Mouse (Mus musculus) intestine, postnatal 0 days (tissue): ENCODE measurements at regions not wholly inside any gene's neighbourhood (a gene's known extent, or its start where the extent isn't known, plus 50 kb on each side); places are given as distances from the start of the nearest gene placed in this dataset.

Experiments
- ATAC-seq: fragments of 200-750 bp; cut with Nextera tagmentation; 2 replicates; pipeline ENCODE4 v1.8.0; 2017; ENCODE audit warnings: mild to moderate bottlenecking, moderate TSS enrichment, moderate library complexity
- H3K27ac ChIP-seq: fragments of 300-500 bp; sonication (generic); 2 replicates; pipeline ENCODE4 v1.5.1; 2014; ENCODE audit warnings: mild to moderate bottlenecking, low read depth, low read length, moderate library complexity
- H3K27me3 ChIP-seq: fragments of 300-500 bp; sonication (generic); replicated peaks from 2 replicates; pipeline ENCODE4 v1.6.1; 2014; ENCODE audit warnings: low read length, mixed read lengths; ENCODE audit not compliant: control insufficient read depth, insufficient read depth
- H3K36me3 ChIP-seq: fragments of 300-500 bp; sonication (generic); 2 replicates; pipeline ENCODE4 v1.6.1; 2014; ENCODE audit warnings: mild to moderate bottlenecking, moderate library complexity; ENCODE audit not compliant: control insufficient read depth, insufficient read depth
- H3K4me1 ChIP-seq: fragments of 300-500 bp; sonication (generic); replicated peaks from 2 replicates; pipeline ENCODE4 v1.6.1; 2014; ENCODE audit warnings: antibody characterized with exemption, low read length, mixed read lengths; ENCODE audit not compliant: control insufficient read depth, insufficient read depth
- H3K4me2 ChIP-seq: fragments of 300-500 bp; sonication (generic); replicated peaks from 2 replicates; pipeline ENCODE4 v1.6.1; 2014; ENCODE audit warnings: low read depth, mild to moderate bottlenecking, moderate library complexity
- H3K4me3 ChIP-seq: fragments of 300-500 bp; sonication (generic); 2 replicates; pipeline ENCODE4 v1.5.1; 2014; ENCODE audit warnings: low read depth, low read length
- H3K9ac ChIP-seq: fragments of 300-500 bp; sonication (generic); 2 replicates; pipeline ENCODE4 v1.6.1; 2014; ENCODE audit warnings: mild to moderate bottlenecking, low read depth, low read length
- H3K9me3 ChIP-seq: fragments of 300-500 bp; sonication (generic); 2 replicates; pipeline ENCODE4 v1.6.1; 2016; ENCODE audit warnings: mixed run types; ENCODE audit not compliant: control insufficient read depth
- CTCF ChIP-seq: sonication (generic); IDR thresholded peaks from 2 replicates; pipeline ENCODE4 v1.5.1; 2016; ENCODE audit warnings: low read depth, mild to moderate bottlenecking, control low read depth, antibody characterized with exemption, moderate library complexity
- WGBS: fragments of 180-500 bp; shearing (Covaris S2); extraction: QIAGEN DNeasy Blood & Tissue Kit; methylation state at CpG from one replicate; pipeline ENCODE4 v1.1.7; 2014; 5-methylcytosine and 5-hydroxymethylcytosine counted together

DNA sequence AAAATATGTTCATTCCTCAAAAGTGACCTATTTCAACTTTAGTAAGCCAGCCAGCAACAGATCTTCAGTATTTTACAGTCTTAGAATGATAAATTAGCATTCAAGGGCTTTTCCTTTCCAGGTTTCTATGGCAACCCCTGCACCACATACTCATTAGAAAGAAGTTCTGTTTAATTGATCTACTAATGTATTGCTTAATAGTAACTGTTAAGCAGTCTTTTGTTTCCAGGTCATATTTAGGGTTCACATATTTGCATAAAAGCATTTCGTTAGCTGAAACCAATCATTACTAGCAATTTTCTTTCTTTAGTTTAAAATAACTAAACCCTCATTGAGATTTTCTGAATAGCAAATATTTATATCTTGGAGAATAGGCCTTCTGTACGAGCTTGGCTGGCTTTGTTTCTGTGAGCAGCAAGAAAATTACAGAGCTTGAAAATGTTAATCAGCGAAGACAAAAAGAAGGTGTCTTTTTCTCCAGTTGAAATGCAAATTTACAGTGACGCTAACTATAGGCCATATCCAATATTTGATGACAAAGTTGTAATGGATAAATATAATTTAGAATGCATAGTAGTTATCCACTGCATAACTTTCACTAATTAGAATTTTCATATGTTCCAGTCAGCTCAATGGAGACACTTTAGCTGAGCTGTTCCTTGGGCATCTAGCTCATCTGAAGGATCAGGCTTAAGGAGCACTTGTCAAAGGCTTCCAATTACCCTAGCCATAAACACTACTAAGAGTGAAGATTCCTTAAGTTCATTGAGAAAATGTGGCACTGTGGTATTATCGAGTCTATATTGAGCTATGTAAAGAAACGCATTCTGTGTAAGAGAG, 473.5 kb upstream of the Itga1 start:
- Histone ChIP-seq H3K4me1 (no peaks in the 10 kb centered on the region), H3K9me3 (no peaks in the 10 kb centered on the region), H3K27ac (no peak overlapping the region), H3K36me3 (no peaks in the 10 kb centered on the region), H3K4me2 (no peak overlapping the region), H3K9ac (no peak overlapping the region), H3K27me3 (no peaks in the 10 kb centered on the region), H3K4me3 (no peak overlapping the region)
- no peak for TF ChIP-seq CTCF
- ATAC-seq = no peak
- WGBS = 82% methylated on average over 6 of the region's 6 CpGs

DNA sequence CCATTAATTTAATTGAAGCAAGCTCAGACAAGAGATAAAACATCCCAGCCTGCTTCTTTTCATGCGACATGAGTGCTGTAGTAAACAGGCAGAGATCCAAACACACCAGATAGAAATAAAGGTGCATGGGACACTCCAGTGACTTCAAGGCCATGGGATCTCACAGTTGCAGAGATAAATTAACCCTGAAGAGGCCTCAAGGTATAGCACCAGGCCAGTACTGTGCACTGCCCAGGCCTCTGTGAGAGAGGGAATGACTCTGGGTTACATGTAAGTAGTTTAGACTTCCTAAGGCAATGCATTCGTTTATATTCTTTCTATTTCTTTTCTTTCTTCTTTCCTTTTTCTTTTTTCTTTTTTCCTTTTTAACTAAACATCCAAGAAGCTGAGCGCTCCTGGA, 439.4 kb upstream of the Itga1 start:
- no peak for ATAC-seq
- Histone ChIP-seq H3K4me1 (no peaks in the 10 kb centered on the region), H3K4me2 (no peak overlapping the region), H3K27ac (no peak overlapping the region), H3K36me3 (no peaks in the 10 kb centered on the region), H3K4me3 (no peak overlapping the region), H3K27me3 (no peaks in the 10 kb centered on the region), H3K9ac (no peak overlapping the region), H3K9me3 (no peaks in the 10 kb centered on the region)
- no peak for TF ChIP-seq CTCF
- WGBS = 71% methylated on average over 3 of the region's 3 CpGs

DNA sequence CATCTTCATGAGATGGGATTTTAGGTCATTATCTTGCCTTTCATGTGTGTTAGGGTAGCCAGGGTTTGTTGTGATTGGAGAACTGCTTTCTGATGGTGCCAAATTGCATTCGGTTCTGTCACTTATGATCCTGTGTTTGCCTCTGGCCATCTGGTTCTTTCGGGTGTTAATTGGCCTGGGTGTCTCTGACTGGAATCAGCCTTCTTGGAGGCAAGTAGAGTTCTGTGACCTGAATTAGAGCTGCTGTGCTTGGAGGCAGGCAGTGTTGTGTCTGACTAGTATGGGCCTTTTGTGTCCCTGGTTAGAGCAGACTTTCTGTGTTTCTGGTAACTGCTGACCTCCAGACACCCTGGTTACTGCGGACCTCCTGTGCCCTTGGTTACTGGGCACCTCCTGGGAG, 434.1 kb upstream of the Itga1 start:
- WGBS = 87% methylated on average over 3 of the region's 3 CpGs
- Histone ChIP-seq H3K4me1 (no peaks in the 10 kb centered on the region), H3K27me3 (no peaks in the 10 kb centered on the region), H3K9me3 (no peaks in the 10 kb centered on the region), H3K27ac (no peak overlapping the region), H3K9ac (no peak overlapping the region), H3K36me3 (no peaks in the 10 kb centered on the region), H3K4me2 (no peak overlapping the region), H3K4me3 (no peak overlapping the region)
- TF ChIP-seq CTCF = no peak
- no peak for ATAC-seq

DNA sequence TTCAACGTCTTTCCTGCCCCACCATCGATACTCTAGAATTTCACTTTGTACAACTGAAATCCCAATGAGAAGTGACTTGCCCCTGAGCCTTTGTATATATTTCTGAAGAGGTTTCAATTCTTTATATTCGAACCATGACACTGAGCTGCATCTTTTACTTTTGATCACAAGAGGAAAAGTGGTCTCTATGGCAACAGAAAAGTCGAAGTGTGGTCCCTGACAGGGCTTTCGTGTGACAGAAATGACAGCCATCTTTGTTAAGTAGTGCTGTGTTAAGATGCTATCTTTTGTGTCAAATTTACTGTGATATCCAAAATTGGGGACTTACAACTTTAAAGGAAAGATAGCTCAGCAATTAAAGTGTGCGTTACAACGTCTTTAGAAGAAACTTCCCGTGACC, 412.1 kb upstream of the Itga1 start:
- no peaks in the 10 kb centered on the region for H3K36me3 ChIP-seq
- H3K9ac ChIP-seq = no peak overlapping the region
- ATAC-seq = no peak
- WGBS = 68% methylated on average over 8 of the region's 8 CpGs
- TF ChIP-seq CTCF = no peak
- H3K9me3 ChIP-seq = no peaks in the 10 kb centered on the region
- H3K27ac ChIP-seq = no peak overlapping the region
- H3K4me2 ChIP-seq = no peak overlapping the region
- H3K4me1 ChIP-seq = no peaks in the 10 kb centered on the region
- no peak overlapping the region for H3K4me3 ChIP-seq
- no peaks in the 10 kb centered on the region for H3K27me3 ChIP-seq

DNA sequence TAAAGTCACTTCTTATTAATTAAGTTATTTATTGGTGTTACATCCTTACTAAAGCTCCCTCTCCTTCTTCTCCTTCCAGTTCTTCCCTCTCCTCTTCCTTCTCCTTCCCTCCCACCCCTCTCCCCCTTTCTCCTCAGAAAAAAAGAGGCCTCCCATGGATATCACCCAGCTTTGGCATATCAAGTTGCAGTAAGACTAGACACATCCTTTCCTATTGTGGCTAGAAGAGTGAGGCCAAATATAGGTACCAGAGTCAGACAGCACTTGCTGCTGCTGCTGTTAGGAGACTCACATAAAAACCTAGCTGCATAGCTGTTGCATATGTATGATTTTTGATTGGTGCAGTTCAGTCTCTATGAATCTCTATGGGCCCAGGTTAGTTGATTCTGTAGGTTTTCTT, 410.4 kb upstream of the Itga1 start:
- Histone ChIP-seq H3K27ac (no peak overlapping the region), H3K9me3 (no peaks in the 10 kb centered on the region), H3K4me1 (no peaks in the 10 kb centered on the region), H3K27me3 (no peaks in the 10 kb centered on the region), H3K9ac (no peak overlapping the region), H3K4me2 (no peak overlapping the region), H3K4me3 (no peak overlapping the region), H3K36me3 (no peaks in the 10 kb centered on the region)
- no peak for TF ChIP-seq CTCF
- no peak for ATAC-seq

DNA sequence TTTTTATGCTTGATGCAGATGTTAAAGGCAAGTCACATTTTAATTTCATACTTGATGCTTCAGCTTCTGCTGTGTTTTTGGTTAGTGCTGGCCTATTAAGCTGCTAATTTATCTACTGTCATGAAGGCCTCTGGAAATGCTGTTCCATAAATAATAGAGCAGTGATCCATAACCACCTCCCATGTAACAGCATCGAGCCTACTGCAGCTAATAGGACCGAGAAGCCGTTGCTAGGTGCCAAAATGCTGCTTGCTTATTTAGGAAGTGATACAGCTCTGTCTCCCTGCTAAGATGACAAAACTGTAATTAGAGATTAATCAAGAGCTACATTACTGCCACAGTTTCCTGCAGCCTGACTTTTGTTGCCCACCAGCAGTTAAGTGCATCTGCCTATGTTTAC, 406.9 kb upstream of the Itga1 start:
- no peak for ATAC-seq
- Histone ChIP-seq H3K9me3 (no peaks in the 10 kb centered on the region), H3K4me2 (no peak overlapping the region), H3K9ac (no peak overlapping the region), H3K27me3 (no peaks in the 10 kb centered on the region), H3K27ac (no peak overlapping the region), H3K36me3 (no peaks in the 10 kb centered on the region), H3K4me3 (no peak overlapping the region), H3K4me1 (no peaks in the 10 kb centered on the region)
- WGBS = 64% methylated on average over 3 of the region's 3 CpGs
- TF ChIP-seq CTCF = no peak
